Mouse (Mus musculus): ENCODE measurements at regions not wholly inside any gene's neighbourhood (a gene's known extent, or its start where the extent isn't known, plus 50 kb on each side); places are given as distances from the start of the nearest gene placed in this dataset.

DNA sequence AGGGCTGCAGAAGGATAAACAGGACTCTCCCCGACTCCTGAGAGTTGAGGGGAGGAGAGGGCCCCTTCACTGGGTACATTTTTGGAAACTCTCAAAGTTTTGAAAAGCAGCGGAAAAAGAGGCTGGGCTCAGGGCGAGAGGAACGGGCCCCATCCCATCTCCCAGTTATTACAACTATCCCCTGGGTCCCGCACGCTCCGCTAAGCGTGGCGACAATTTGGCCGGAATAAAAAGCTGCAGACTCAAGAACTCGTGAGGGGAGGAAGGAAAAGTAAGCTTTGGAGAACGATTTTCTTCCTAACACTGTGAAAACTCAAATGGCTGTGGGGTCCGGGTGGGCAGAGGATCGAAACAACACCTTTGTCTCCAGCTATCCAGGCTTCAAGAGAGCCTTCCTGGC lies 611.4 kb upstream of the Sall1 start:
- no peak for DNase-seq (ENCODE audit: low spot score in 2 of 2)

DNA sequence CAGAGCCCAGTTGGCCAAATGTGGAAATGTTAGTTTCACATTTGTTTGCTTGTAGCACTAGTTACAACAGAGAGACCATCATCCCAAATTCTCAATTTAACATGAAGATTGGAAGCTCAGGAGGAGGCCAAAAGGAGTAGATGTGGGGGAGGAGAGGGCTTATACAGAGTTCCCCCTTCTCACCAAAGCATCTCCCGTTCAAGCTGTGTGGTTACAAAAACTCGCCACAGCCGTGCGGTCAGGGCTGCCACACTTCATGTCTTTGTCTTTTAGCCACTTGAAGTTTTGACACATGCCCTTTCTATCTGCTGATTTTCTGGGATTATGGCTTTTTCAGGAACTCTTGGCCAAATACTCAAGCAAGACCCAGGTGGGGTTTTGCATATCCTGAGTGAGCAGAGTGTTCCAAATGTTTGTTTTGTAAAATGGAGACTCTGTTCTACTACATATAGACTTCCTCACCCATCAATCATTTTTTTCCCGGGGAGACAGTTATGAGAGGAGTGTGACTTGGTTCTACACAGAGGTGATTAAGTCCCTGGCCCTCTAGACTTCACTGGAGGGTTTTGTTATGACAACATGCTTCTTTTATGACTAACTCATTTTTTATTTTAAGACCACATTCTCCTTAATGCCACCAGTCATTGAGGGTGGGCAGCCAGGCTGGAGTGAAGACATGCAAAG lies 605.4 kb upstream of the Sall1 start:
- no peak for DNase-seq (ENCODE audit: low spot score in 2 of 2)

DNA sequence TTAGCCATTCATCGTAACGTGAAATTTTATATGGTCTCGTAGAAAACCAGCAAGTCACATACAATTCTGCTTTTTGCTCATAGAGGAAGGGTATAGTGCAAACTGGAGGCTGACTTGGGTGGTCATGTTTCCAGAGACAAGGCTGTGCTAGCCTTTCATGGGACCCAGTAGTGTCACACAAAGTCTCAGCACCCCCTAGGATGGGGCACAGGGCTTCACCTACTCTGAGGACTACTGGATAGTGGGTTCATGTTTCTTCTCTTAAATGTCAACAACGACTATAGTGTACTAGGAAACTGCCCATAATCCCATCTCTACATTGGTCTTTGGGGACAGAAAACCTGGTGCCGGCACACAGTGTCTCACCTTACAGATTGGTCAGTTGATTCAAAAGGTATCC lies 603.0 kb upstream of the Sall1 start:
- no peak for DNase-seq (ENCODE audit: low spot score in 2 of 2)

DNA sequence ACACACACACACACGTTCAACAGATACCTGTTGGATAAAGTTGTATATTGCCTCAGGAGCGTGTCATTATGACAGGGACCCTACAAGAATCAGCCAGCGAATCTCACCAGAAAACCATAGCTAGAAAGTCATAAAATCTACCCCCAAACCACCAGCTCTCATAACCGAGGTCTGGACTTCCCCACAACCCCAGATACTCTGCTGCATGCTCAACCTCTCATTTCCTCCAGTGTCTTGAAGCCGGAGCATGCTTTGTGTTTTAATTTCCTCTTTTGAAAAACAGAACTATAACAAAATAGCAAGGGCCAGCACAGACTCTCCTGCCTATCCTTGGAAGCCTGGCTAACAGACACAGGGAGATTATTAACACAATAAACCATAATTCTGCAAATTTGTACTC lies 597.4 kb upstream of the Sall1 start:
- DNase-seq (ENCODE audit: low spot score in 2 of 2) = no peak

DNA sequence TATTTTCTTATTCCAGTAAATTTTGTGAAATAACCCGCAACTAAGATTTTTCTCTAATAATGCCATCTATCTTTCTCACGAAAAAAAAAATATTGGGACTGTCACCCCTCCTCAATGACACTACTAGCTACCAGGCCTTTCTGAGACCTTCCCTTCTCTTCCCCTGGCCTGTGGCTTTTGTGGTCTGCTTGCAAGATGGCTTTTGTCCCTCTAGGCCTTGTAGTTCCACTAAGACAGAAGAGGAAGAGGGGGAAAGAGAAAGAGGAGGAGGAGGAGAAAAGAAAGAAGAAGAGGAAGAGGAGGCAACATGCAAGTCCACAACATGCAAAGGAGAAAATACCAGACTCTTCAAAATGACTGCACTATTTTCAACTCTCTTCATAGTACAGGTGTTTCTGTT lies 590.9 kb upstream of the Sall1 start:
- no peak for DNase-seq (ENCODE audit: low spot score in 2 of 2)

DNA sequence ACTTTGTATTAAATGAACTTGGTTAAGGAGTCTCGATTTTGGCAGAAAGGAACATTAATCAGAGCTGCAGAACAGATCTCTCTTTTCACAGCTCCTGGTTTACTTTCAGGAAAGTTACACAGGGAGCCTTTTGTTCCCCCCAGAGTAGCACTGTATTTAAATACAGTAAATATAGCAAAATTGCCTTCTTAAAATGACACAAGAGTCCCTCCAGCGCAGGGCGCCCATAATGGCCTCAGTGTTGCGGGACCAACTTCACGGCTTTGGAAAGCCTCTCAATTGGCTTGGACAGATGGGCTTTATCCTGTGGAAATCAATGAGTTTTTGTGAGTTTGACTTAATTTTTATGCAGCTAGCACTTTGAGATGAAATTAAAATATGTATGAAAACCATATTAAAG lies 588.3 kb upstream of the Sall1 start:
- no peak for DNase-seq (ENCODE audit: low spot score in 2 of 2)

DNA sequence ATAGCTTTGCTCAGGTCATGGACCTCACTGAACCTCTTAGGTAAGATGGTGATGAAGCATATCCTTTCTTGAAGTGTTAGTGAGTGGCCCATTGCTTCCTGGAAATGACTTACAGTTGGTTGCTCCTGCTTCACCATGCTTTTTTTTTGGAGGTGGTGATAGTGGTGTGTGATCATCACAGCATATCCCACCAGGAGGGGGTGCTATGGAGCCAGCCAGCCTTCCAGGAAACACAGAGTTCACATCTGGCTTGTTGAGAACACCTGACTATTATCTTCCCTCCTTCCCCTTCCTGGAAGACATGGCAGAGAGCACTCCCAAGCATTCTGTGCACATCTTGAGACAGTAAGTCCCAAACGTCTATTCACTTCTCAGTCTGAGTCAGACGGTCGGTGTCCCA lies 586.6 kb upstream of the Sall1 start:
- DNase-seq (ENCODE audit: low spot score in 2 of 2) = no peak

DNA sequence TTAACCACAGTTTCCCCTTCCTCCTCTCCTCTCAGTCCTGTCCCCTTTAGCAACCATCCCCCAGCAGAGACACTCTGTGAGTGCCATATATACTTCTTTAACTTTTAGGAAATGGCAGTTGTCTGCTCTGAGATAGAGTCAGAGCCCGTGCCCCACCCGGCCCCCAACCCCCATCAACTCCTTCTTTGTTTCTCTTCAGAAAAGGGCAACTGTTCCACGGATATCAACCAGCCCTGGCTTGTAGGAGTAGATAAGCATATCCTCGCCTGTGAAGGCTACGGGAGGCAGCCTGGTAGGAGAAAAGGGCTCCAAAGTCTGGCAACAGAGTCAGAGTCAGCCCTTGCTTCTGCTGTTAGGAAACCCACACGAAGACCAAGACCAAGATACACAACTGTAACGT lies 574.1 kb upstream of the Sall1 start:
- no peak for DNase-seq (ENCODE audit: low spot score in 2 of 2)

DNA sequence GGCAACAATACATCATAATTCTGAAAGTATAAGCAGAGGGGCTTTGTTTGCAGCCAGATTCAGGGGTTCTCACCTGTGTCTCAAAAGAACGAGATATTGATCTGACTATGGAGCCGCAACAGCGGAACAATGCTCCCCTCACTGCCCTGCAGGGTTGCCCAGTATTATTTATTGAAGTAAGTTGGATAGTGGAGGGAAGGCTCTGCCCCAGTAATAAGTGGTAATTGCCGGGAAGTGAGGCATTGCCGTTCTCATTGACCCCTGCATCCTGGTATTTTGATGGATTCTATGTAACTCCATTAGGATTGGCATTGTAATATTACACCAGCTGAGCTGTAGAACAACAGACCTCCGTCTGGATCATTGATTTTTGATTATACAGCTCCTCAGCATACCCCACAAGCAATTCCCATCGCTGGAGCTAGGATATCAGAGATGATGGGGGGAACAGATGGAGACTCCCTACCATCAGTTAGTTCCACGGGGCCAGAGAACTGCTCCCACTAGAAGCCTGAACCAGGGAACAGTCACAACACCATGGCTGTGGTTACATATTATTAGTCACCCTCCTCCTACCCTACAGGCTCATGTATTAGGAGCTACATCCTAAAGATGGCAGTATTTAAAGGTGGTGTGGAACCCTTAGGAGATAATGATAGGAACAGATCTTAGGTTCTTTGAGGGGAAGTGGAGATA lies 572.0 kb upstream of the Sall1 start:
- no peak for DNase-seq (ENCODE audit: low spot score in 2 of 2)

DNA sequence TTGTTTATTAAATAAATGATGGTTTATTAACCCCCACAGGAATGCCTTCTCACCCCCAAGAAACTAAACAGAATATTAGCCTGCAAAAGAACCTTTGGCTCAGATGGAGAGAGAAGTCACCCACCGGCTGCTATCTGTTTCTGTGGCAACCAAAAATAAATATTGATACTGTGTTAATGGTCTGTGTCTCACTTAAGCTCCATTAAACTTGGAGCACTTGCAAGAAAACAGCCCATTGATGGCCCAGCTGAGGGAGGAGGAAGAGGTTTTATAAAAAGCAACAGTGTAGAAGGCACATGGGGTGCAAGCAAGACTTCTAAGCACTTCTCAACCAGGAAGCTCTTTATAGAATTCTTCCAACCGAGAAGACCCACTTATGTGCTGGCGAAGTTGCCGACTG lies 565.1 kb upstream of the Sall1 start:
- no peak for DNase-seq (ENCODE audit: low spot score in 2 of 2)

DNA sequence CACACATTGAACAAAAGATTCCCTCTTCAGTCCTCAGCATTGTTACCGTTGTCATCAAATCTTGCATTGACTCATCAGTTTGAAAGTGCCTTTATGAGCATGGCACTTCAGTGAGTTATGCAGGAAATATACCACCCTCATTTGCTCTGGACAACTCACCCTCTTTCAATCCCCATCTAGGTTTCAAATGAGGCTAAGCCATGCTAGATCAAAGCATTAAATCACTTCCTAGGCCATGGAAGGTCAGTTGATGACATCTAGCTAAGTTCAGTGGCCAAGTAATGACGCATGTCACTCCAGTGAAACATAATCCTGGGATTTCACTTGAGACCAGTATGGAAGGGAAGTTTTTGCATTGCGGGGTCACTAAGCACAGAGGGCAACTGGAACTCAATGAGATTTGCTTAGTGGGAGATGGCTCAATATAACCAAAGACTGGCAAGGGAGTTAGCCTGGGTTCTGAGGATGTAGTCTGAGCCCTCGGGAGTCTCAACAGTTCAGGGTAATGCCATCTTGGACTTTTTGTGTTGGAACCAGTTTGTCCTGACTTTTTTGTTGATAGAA lies 562.0 kb upstream of the Sall1 start:
- DNase-seq (ENCODE audit: low spot score in 2 of 2) = no peak

DNA sequence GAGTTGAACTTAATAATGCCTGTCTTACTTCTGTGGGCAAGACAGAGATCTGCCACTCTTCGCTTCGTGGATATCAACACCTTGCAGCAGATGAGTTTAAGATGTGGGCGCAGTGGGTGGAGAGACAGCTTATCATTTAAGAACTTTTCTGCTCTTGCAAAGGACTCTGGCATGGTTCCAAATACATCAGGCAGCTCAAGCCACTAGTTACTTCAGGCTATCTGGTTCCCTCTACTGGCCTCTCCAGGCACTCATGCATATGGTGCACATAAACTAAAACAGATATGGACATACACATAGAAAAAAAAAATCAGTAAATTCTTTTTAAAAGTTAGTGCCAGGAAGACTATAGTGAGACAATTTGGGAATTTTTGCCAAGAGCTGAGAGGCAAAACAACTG lies 560.5 kb upstream of the Sall1 start:
- DNase-seq (ENCODE audit: low spot score in 2 of 2) = no peak

DNA sequence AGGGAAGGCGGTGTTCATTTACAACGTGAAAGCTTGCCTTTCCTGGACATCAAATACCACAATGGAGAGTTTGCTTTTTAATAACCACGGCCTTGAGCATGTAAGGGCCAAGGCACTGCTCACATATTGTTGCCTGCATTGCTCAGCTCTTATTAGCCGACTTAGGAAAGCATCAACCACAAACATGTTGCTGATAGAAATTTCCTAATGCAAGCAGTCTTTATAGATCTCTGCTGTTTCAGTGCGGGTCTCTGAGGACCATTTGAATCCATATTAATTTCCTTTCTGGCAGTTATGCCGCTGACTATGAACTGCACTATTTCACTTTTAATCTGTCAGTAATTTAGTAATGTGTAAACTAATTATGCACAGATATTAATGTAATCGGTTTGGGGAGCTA lies 552.4 kb upstream of the Sall1 start:
- no peak for DNase-seq (ENCODE audit: low spot score in 2 of 2)

DNA sequence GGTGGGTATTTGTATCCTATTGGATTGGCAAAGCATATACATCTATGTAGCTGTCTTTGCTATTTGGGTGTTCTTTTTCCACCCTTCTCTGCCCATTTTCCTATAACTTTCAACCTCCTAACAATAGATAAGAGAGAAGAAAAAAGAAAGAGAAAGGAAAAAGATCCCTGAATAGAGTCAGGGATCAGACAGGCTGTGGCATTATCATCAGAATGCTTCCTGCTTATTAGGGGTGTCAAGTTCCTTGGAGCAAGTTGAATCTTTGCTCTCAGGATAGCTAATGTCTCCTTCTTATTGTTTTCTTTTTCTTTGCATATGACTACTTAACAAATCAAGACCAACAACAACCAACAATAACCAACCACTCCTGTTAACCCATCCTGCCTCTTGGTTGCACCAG lies 539.1 kb upstream of the Sall1 start:
- no peak for DNase-seq (ENCODE audit: low spot score in 2 of 2)

DNA sequence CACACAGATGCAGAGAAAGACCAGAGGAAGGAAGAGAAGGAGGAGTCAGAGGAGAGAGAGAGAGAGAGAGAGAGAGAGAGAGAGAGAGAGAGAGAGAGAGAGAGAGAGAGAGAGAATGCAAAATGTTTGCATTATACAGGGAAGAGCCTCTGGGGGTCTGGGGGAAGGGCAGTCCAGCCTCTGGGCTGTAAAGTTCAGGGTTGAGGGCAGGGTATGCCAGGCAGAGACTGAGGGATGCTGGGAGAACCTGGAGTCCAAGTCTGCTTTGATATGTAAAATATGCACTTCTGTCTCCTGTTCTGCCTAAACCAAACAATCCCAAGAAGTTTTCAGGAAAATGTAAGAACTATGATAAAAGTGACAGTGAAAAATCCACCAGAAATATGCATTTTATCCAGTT lies 538.6 kb upstream of the Sall1 start:
- no peak for DNase-seq (ENCODE audit: low spot score in 2 of 2)

DNA sequence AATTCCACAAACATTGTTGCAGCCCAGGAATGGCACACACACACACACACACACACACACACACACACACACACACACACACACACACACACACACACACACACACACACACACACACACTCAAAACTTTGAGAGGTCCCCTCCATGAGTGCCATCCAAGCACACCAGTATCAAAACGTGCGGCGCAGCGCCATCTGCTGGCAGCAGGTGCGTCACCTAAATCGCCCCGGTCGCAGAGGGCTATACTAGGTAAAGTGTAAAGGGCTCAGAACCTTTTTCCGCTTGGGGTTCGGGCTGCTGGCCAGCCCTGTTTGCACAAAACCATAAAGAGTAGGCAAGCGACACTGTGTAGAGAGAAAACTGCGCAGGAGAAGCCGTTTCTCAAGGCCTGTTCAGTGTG lies 527.9 kb upstream of the Sall1 start:
- peak; percentile 30 to 67 for DNase-seq (ENCODE audit: low spot score in 2 of 2)

DNA sequence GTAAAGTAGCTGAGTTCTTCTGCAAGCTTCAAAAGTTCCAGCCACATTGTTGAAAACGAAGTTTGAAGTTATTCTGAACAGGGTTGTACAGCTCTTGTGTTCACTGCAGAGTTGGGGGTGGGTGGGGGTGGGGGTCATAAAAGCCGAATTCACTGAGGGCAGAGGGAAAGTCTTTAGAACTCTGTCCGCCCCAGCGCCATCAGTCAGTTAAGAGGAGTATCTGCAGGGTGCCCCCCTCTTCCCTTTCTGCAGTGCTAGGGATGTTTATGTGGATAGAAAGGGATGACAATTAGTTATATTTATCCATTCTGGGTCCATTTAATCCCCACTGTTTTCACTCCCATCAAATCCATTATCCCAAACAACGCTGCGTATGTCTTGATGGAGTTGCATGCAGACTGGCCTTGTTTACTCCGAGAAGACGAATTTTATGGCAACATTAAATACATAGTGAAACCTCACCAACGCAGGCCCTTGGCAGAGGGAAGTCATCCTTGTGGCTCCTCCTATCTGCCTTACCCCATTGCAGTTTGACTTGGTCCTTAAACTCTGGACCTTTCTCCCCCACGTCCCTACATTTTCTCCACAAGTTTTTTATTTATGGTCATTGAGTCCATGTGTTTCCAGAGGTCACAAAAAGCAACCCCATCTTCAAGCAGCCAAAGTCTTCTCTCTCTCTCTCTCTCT lies 526.8 kb upstream of the Sall1 start:
- DNase-seq (ENCODE audit: low spot score in 2 of 2) = no peak

DNA sequence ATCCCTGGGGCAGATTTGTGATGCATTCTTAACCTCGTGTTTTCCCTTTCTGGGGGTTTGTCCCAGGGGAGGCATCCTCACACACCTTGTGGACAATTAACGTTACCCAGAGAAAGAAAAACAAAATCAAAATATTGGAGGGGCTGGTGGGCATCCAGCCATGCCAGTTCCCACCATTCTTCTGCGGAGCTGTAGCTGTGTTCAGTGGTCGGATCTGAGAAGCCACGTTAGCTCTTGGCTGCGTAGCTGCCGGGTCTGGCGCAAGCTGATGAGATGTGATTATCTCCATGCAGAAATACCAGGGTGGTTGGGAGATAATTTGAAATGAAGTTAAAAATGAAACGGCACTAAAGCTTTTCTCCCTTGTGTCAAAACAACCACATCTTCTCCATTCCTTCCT lies 525.4 kb upstream of the Sall1 start:
- DNase-seq (ENCODE audit: low spot score in 2 of 2) = no peak

DNA sequence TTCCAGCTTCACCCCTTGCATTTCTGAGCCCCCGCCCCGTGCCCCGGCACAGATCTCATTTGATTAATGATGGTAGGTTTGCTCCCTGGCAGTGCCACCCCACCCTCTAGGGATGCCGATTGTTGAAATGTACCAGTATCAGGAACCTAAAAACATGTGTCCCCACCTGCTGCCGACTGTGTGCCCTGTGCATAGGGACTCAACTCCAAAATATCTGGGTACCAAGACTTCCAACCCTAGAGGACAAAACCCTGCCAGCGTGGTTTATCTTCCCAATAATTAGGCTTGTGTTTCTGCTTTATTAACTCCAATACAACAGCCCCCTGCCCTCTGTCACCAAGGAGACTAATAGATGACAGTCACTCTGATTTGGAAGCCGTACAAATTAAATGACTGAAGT lies 524.7 kb upstream of the Sall1 start:
- DNase-seq (ENCODE audit: low spot score in 2 of 2) = no peak

DNA sequence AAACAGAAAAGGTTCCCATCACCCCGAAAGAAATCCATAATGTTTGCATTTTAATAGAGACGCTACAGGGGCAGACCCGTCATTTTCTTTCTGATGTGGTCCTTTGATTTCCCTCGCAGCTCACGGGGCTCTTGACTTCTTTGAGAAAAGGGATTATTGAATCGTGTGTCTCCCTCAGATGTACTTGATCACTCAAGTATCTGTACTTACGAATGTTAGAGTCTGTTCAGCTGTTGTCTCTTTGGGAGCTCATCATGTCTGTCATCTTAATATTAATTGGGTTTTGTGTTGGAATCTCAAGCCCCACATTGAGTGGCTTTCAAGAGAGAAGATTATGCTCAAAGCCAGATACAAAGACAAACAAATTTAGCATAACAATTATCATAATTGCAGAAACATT lies 523.0 kb upstream of the Sall1 start:
- DNase-seq (ENCODE audit: low spot score in 2 of 2) = no peak

DNA sequence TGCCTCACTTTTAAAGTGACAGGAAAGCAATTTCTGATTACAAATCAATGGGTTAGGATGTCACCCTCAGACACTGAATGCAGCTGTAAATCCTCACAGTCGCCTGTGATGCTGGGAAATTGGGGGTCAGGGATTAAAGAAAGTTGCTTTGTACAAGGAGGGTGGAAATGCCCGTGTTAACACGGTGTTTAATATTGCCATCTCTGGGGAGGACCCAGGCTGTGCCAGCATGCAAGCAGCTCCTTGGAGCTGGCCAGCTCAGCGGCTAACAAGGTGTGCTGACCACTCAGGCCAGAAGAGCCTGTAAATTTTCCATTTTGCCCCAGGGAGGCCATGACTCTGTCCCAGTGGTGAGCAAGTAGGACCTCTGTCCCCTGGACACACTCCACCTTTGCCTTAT lies 522.5 kb upstream of the Sall1 start:
- no peak for DNase-seq (ENCODE audit: low spot score in 2 of 2)

DNA sequence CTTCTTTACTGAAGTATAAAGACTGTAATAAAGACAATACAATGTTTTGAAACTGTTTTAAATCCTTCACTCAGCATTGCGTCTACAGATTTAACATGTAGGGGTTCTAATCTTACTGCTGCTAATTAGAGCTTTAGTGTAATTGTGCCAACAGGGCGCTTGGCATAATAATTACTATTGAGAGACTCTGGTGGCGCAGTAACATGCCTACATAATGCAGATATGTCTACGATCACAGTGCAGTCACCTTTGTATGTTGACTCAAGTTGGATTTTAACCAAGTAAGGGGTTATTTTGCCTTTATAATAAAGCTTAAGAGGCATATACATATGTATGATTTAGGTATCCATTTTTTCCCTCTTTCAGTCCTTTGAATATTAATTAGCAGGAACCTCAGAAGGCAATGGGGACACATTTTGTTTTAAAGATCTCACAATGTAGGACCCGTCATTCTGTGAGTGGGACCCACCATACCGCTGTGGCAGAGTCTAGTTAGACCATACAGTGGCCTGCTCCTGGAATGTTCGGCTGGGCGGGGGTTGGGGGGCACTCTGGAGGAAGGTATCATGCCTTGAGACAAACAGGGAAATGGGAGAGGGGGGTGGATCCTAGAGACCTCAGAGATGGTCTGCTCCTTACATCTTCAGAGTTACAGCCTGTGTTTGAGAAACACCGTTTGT lies 521.3 kb upstream of the Sall1 start:
- no peak for DNase-seq (ENCODE audit: low spot score in 2 of 2)
